Mouse (Mus musculus) cortical plate, adult 2 months (tissue): ENCODE measurements around the gene Mtx3. TPM values are rescaled to one million over a fixed set of nuclear protein-coding genes. Genes with fewer than 3 reads are reported as not detected.

ENCODE experiments used
- H3K27ac ChIP-seq: fragments of 200-500 bp; 2 replicates; pipeline ENCODE4 v1.5.1; 2012; ENCODE audit warnings: low read length, control low read depth, inconsistent platforms; ENCODE audit not compliant: insufficient read depth
- H3K4me1 ChIP-seq: fragments of 200-500 bp; 2 replicates; pipeline ENCODE4 v1.6.1; 2011; ENCODE audit warnings: low read length; ENCODE audit not compliant: control insufficient read depth, insufficient read depth
- H3K4me3 ChIP-seq: fragments of 200-500 bp; 2 replicates; pipeline ENCODE4 v1.5.1; 2011; ENCODE audit warnings: mild to moderate bottlenecking, low read length, control low read depth; ENCODE audit not compliant: insufficient read depth
- CTCF ChIP-seq: fragments of 200-500 bp; IDR thresholded peaks from 2 replicates; pipeline ENCODE4 v1.5.1; 2011; ENCODE audit warnings: mild to moderate bottlenecking, control low read depth, low read length; ENCODE audit not compliant: insufficient read depth; ENCODE audit errors: extremely low read depth
- POLR2A ChIP-seq: fragments of 200-500 bp; IDR thresholded peaks from 2 replicates; pipeline ENCODE4 v1.6.1; 2011; ENCODE audit warnings: mild to moderate bottlenecking, low read length, control low read depth; ENCODE audit not compliant: insufficient read depth; ENCODE audit errors: extremely low read depth
- polyA plus RNA-seq: library from polyadenylated mRNA; depleted of rRNA; stranded (reverse); fragments of >200 nt; gene quantifications from 2 replicates; pipeline ENCODE4 v1.2.3, GENCODE M21; 2012

The Mtx3 gene
- polyA plus RNA-seq, 1 experiment = 21.3 TPM

DNA sequence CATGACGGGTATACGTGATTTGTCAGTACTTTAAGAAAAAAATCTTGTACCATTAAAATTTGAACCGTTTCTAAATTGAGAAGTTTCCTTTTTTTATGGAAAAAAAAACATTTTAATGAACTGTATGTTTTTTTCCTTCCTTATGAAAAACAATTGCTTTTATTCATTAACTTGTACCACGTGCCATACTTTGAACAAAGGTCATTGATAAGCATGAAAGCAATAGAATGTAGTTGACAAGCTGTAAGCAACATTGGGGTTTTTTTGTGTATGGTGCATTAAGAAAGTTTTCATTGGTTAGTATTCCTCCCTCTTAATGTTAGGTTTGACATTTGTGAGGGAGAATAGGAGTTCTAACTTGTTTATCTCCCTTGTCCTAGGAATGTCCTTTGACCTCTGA, 1.9 kb downstream of the Mtx3 start:
- Histone ChIP-seq H3K27ac (no peak overlapping the region), H3K4me3 (no peak overlapping the region), H3K4me1 (0 out of 2 replicates have a peak, but pooled peaks cover 1% of the 10 kb centered on the region)
- TF ChIP-seq POLR2A (no peak), CTCF (no peak)

GRCm38 (mm10) chr13:92847336-92847735, 2.8 kb downstream of the Mtx3 start:
- Histone ChIP-seq H3K4me1 (0 out of 2 replicates have a peak, but pooled peaks cover 1% of the 10 kb centered on the region), H3K4me3 (no peak overlapping the region), H3K27ac (no peak overlapping the region)
- TF ChIP-seq CTCF = no peak
- TF ChIP-seq POLR2A = no peak

DNA sequence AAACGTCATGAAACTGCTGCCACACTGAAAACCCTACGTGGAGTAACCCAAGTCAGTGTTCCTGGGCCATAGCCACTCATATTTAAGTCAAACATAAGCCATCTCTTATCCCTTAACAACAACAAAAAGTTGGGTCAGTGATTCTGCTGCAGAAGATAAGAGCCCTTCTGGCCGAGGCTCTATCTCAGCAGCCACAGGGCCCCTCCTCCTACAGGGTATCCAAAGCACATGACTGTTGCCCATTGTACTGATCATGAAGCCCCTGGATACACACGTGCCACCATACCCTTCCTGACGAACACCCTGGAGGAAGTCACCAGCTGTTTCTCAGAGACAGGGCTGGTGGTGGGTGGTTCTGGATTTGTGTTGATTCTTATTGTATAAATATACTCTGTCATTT, 3.4 kb downstream of the Mtx3 start:
- no peak overlapping the region for H3K27ac ChIP-seq
- 0 out of 2 replicates have a peak, but pooled peaks cover 1% of the 10 kb centered on the region for H3K4me1 ChIP-seq
- no peak for TF ChIP-seq POLR2A
- TF ChIP-seq CTCF = no peak
- no peak overlapping the region for H3K4me3 ChIP-seq

- TF ChIP-seq POLR2A (no peak), CTCF (no peak)
- H3K4me1 ChIP-seq = peaks cover 8% of the 10 kb centered on the region; the same call in 1 of the 2 replicates
- H3K27ac ChIP-seq = no peak overlapping the region
- no peak overlapping the region for H3K4me3 ChIP-seq
These were observed 11.3 kb downstream of the Mtx3 start for GRCm38 (mm10) chr13:92855901-92856300.

DNA sequence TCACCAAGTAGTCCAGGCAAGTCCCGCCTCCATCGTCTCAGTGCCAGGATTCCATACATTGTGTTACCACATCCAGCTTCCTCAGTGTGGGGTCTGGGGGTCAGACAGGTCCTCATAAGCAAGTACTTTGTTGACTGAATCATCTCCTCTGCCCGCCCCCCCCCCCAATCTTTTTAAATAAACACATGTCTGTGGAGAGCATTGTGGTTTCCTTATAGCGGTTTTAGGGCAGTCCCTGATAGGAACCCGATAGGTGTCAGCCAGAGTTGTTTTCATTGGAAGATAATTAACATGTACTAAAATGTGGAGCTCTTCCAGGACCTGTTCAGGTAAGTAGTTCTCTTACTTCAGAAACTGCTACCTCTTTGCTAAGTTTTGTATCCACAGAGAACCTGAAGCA, 14.2 kb downstream of the Mtx3 start:
- Histone ChIP-seq H3K4me3 (no peak overlapping the region), H3K27ac (no peak overlapping the region), H3K4me1 (peaks cover 5% of the 10 kb centered on the region; the same call in 1 of the 2 replicates)
- TF ChIP-seq CTCF (no peak), POLR2A (no peak)

GRCm38 (mm10) chr13:92859959-92860358, 15.4 kb downstream of the Mtx3 start:
- H3K4me1 ChIP-seq = peaks cover 1% of the 10 kb centered on the region; the same call in 1 of the 2 replicates
- TF ChIP-seq POLR2A (no peak), CTCF (no peak)
- H3K4me3 ChIP-seq = no peak overlapping the region
- no peak overlapping the region for H3K27ac ChIP-seq

DNA sequence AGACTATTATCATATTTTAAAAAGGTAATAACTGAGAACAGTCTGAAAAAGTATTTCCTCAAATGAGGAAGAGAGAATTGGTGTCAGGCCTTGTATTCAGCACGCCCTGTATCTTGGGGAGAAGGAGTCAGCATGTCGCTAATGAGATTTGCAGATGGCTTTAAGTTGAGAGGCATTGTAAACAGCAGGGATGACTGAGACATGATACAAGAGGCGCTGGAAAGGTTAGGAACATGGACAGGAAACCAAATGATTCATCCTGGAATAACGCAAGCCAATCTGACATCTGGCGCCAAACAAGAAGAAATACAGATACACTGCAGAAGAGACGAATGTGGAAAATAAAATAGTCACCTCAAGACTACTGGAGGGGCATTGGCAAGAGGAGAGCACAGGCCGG, 20.8 kb downstream of the Mtx3 start:
- Histone ChIP-seq H3K4me1 (no peaks in the 10 kb centered on the region), H3K4me3 (no peak overlapping the region), H3K27ac (no peak overlapping the region)
- no peak for TF ChIP-seq POLR2A
- TF ChIP-seq CTCF = no peak

DNA sequence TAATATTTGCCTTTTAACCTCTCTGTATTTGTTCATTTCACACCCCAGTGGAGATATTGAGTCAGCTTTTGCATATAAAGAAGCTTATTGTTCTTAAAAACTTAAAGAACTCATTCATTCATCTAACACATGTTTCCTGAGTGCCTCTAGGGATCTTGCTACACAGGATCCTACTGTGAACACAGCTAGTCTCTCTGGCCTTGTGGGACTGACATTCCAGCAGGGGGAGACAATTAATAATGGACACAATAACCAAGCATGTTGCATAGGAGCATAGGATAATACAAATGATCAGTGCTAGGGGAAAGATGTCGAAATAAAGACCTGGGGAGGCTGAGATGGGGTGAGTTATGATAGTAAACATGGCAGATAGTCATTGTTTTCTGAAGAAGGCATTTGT, 22.1 kb downstream of the Mtx3 start:
- no peak for TF ChIP-seq CTCF
- no peak for TF ChIP-seq POLR2A
- Histone ChIP-seq H3K4me3 (no peak overlapping the region), H3K27ac (no peak overlapping the region), H3K4me1 (no peaks in the 10 kb centered on the region)

DNA sequence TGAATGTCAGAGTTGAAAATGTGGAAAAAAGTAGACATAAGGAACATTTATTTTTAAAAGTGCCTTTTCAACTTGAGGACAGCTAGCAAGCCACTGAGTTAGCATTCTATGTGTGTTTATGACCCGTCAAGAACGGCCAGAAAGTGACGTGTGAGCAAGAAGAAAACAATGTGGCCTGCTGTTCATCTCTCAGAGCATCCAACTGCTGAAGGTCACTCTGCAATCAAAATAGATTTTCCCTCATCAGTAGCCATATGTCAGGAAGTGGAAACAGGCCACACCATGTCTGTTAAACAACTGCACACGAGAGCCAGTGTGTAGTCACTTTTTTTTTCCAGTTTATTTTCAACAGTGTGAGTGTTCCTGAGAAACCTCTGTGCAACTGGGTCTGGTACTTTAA, 35.0 kb downstream of the Mtx3 start:
- Histone ChIP-seq H3K27ac (no peak overlapping the region), H3K4me1 (no peaks in the 10 kb centered on the region), H3K4me3 (no peak overlapping the region)
- no peak for TF ChIP-seq POLR2A
- no peak for TF ChIP-seq CTCF

DNA sequence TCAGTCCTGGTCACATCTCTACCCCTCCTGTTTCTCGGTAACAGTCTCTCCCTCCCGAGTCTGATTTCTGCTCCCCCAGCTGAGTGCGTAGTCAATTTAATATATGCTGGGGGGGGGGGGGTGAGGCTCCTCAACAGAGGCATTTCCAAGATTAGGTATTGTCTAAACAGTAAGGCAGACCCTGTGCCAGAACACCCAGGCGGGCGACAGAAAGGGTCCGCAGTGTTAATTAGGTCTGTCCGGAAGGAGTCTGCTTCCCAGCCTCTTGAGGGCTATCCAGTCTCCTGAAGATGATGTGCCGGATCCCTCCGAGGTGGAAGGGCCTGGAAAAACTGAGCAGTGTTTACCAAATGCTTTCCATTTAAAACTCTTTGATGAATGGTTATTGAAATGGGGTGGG, 35.4 kb downstream of the Mtx3 start:
- Histone ChIP-seq H3K4me3 (no peak overlapping the region), H3K4me1 (no peaks in the 10 kb centered on the region), H3K27ac (no peak overlapping the region)
- TF ChIP-seq CTCF (no peak), POLR2A (no peak)

GRCm38 (mm10) chr13:92880589-92880988, 36.0 kb downstream of the Mtx3 start:
- no peak overlapping the region for H3K4me3 ChIP-seq
- no peak for TF ChIP-seq POLR2A
- no peak for TF ChIP-seq CTCF
- H3K27ac ChIP-seq = no peak overlapping the region

More at GRCm38 (mm10) chr13:92880589-92880988, 36.0 kb downstream of the Mtx3 start:
- H3K4me1 ChIP-seq = no peaks in the 10 kb centered on the region
